Mouse (Mus musculus) hindbrain, embryonic 13.5 days (tissue): ENCODE data around the gene Rtn4r. TPM values are rescaled to one million over a fixed set of nuclear protein-coding genes. Genes with fewer than 3 reads are reported as not detected.

Source experiments
- ATAC-seq: fragments of 200-750 bp; cut with Nextera tagmentation; 2 replicates; pipeline ENCODE4 v1.8.0; 2017; ENCODE audit warnings: moderate TSS enrichment; ENCODE audit not compliant: low FRiP score
- H3K27ac ChIP-seq: fragments of 300-500 bp; sonication (generic); 2 replicates; pipeline ENCODE4 v1.5.1; 2015; ENCODE audit warnings: inconsistent platforms, mild to moderate bottlenecking, moderate library complexity
- H3K27me3 ChIP-seq: fragments of 300-500 bp; sonication (generic); 2 replicates; pipeline ENCODE4 v1.6.1; 2015; ENCODE audit warnings: mild to moderate bottlenecking, inconsistent platforms
- H3K36me3 ChIP-seq: fragments of 300-500 bp; sonication (generic); 2 replicates; pipeline ENCODE4 v1.6.1; 2015; ENCODE audit warnings: mild to moderate bottlenecking, inconsistent platforms
- H3K4me1 ChIP-seq: fragments of 300-500 bp; sonication (generic); replicated peaks from 2 replicates; pipeline ENCODE4 v1.6.1; 2015; ENCODE audit warnings: inconsistent platforms
- H3K4me2 ChIP-seq: fragments of 300-500 bp; sonication (generic); 2 replicates; pipeline ENCODE4 v1.6.1; 2015; ENCODE audit warnings: inconsistent platforms, mild to moderate bottlenecking, moderate library complexity
- H3K4me3 ChIP-seq: fragments of 300-500 bp; sonication (generic); 2 replicates; pipeline ENCODE4 v1.5.1; 2015; ENCODE audit warnings: mild to moderate bottlenecking, inconsistent platforms
- H3K9ac ChIP-seq: fragments of 300-500 bp; sonication (generic); 2 replicates; pipeline ENCODE4 v1.6.1; 2015; ENCODE audit warnings: mild to moderate bottlenecking, inconsistent platforms
- H3K9me3 ChIP-seq: fragments of 300-500 bp; sonication (generic); 2 replicates; pipeline ENCODE4 v1.6.1; 2016; ENCODE audit warnings: inconsistent platforms
- WGBS: fragments of 180-500 bp; shearing (Covaris S2); methylation state at CpG from one replicate; pipeline ENCODE4 v1.1.7; 2015; 5-methylcytosine and 5-hydroxymethylcytosine counted together
- polyA plus RNA-seq: library from polyadenylated mRNA; unstranded; fragments of >200 nt; fragmentation: Nextera tagmentation; extraction: Ambion mirVana; gene quantifications from 2 replicates; pipeline ENCODE4 v1.2.1, GENCODE M21; 2015

Rtn4r gene
- polyA plus RNA-seq, 1 experiment from 2014 or later: 14.0 TPM

DNA sequence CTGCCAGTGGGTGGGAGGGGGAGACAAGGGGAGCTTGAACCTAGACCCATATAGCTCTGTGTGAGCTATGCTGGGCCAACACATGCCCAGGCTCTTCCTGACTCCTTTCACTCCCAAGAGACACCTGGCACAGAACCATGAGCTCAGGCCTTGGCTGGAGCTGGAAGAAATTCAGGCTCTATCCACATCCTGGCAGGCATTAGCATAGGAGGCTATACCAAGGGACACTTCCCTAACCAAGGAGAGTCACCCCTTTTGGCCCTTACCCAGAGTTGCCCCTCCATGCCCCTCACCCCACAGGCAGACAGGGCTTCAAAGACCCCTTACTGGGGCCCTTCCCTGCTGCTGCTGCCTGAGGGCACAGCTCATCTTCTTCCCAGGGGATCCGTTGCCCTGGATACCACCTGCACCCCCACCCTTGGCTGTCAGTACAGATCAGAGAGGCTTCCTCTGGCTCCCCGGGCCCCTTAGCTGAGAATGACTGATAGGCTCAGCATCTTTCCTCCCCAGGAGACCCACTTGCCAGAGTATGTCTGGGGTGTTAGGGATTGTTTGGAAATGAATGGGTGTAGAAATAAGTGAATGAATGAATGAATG is 37.3 kb downstream of the Rtn4r start:
- no peaks in the 10 kb centered on the region for H3K9me3 ChIP-seq
- H3K27me3 ChIP-seq: 0 out of 2 replicates have a peak, but pooled peaks cover 2% of the 10 kb centered on the region
- peak; percentile 41 for ATAC-seq
- no peaks in the 10 kb centered on the region for H3K36me3 ChIP-seq
- H3K4me2 ChIP-seq: no peak overlapping the region
- H3K4me1 ChIP-seq: peaks cover 59% of the 10 kb centered on the region
- H3K4me3 ChIP-seq: no peak overlapping the region
- WGBS: 24% methylated on average over 2 of the region's 2 CpGs
- no peak overlapping the region for H3K9ac ChIP-seq
- H3K27ac ChIP-seq: no peak overlapping the region

DNA sequence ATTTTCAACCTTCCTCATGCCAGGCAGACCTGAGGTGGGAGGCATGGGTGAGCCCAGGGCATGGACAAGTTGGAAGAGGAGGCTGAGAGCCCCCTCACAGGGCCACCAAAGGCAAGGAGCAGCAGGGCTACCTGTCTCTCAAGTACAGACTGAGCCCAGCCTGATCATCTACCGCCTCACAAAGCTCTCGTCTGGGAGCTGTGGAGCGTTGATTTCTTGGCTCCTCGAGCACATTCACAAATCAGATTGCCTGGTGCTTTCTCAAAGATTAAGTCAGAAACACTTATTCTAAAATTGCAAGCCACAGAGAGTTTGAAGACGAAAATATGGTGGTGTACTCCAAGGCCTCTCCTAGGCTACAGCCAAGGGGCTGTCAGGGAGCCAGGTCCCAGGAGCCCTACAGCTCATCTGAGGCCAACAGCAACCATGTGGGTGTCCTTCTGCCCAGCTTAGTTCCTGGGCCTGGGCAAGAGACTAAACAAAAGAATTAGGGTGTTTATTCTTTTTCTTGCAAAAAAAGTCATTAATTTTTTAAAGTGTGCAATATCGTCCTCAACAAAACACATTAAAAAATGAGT is 39.3 kb downstream of the Rtn4r start:
- no peak overlapping the region for H3K4me3 ChIP-seq
- WGBS: 67% methylated on average over 6 of the region's 6 CpGs
- H3K36me3 ChIP-seq: no peaks in the 10 kb centered on the region
- 0 out of 2 replicates have a peak overlapping the region, but pooled peaks have one; percentile 15 for H3K9ac ChIP-seq
- no peak for ATAC-seq
- peak overlapping the region; percentile 5; the same call in 1 of the 2 replicates for H3K27ac ChIP-seq
- no peaks in the 10 kb centered on the region for H3K9me3 ChIP-seq
- peaks cover 42% of the 10 kb centered on the region for H3K4me1 ChIP-seq
- 0 out of 2 replicates have a peak, but pooled peaks cover 2% of the 10 kb centered on the region for H3K27me3 ChIP-seq
- no peak overlapping the region for H3K4me2 ChIP-seq

DNA sequence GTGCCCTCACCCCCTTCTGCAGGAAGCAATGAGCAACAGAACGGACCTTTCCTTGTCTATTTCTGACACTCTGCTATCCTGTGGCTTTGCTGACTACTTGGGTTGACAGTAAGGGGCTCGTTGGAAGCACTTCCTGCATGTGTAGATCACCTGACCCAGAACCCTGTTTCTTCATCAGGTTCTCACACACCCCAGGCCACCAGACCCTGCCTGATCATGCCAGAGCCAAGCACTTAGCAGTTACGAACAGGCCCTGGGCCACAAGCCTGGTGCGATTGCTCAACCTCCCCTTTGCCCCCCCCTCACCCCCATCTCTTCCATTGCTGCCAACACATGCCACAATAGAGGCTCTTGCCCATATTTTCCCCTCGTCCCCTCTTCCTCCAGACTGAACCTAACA is 41.7 kb downstream of the Rtn4r start:
- H3K27me3 ChIP-seq: 0 out of 2 replicates have a peak, but pooled peaks cover 6% of the 10 kb centered on the region
- H3K4me3 ChIP-seq: no peak overlapping the region
- H3K4me2 ChIP-seq: no peak overlapping the region
- no peaks in the 10 kb centered on the region for H3K9me3 ChIP-seq
- H3K36me3 ChIP-seq: no peaks in the 10 kb centered on the region
- 88% methylated on average over 5 of the region's 5 CpGs for WGBS
- H3K27ac ChIP-seq: no peak overlapping the region
- no peak overlapping the region for H3K9ac ChIP-seq
- H3K4me1 ChIP-seq: peaks cover 34% of the 10 kb centered on the region
- no peak for ATAC-seq

- WGBS: 91% methylated on average over 3 of the region's 3 CpGs
- H3K9ac ChIP-seq: no peak overlapping the region
- no peak overlapping the region for H3K4me2 ChIP-seq
- no peaks in the 10 kb centered on the region for H3K9me3 ChIP-seq
- no peak overlapping the region for H3K4me3 ChIP-seq
- no peaks in the 10 kb centered on the region for H3K36me3 ChIP-seq
- ATAC-seq: no peak
- 0 out of 2 replicates have a peak, but pooled peaks cover 7% of the 10 kb centered on the region for H3K27me3 ChIP-seq
- H3K4me1 ChIP-seq: peaks cover 27% of the 10 kb centered on the region
- no peak overlapping the region for H3K27ac ChIP-seq
Measured at GRCm38 (mm10) chr16:18169776-18170175, 42.3 kb downstream of the Rtn4r start.

DNA sequence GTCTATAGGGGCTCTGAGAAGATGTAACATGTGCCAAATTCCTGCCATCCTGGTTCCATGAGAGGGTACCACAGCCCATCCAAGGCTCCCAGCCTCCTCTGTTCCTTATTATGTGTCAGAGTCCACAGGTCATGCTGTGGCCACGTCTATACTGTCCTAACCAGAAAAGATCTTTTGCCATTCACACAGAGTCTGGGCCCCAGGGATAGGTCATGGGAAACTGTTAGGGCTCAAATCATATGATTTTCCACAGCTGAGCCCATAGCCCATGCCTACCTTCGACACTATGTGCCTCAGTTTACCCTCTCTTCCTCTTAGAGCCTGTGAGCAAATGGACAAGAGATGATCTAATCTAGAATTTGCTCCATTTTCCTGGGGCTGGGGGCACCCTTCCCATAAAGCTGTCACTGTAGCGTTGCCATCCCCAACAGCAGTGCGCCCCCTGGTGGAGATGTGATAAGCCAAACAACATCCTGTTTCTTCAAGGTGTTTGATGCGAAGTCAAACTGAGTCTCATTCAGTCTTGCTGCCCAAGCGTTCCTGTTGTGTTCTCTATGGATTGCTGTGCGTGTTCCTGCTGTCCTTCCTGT is 44.9 kb downstream of the Rtn4r start:
- H3K36me3 ChIP-seq: no peaks in the 10 kb centered on the region
- H3K9ac ChIP-seq: no peak overlapping the region
- no peak overlapping the region for H3K4me2 ChIP-seq
- WGBS: 12% methylated on average over 7 of the region's 7 CpGs
- no peaks in the 10 kb centered on the region for H3K9me3 ChIP-seq
- H3K4me3 ChIP-seq: no peak overlapping the region
- no peak overlapping the region for H3K27ac ChIP-seq
- peaks cover 11% of the 10 kb centered on the region for H3K4me1 ChIP-seq
- peak; percentile 29; the same call in 1 of the 2 replicates for ATAC-seq
- 0 out of 2 replicates have a peak, but pooled peaks cover 11% of the 10 kb centered on the region for H3K27me3 ChIP-seq

DNA sequence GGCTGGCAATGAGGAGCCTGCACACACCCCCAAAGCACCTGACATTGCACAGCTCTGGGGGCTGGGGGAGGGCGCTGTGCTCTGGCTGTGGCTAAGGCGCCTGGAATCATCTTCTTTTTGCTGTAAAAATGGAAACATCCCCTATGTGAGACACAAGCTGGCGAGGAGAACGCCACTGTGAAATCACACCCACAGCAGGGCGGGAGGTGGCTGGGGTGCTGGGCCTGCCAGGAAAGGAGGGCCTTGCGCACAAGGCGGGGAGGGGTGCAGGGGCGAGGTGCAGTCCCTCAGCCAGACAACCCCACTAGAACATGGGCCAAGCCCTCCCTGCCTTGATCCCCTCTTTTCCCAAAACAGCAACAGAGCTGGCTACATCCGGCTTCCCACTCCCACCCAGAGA is 45.8 kb downstream of the Rtn4r start:
- Histone ChIP-seq H3K27me3 (0 out of 2 replicates have a peak, but pooled peaks cover 11% of the 10 kb centered on the region), H3K4me1 (peaks cover 11% of the 10 kb centered on the region), H3K9ac (peak overlapping the region; percentile 35; the same call in 1 of the 2 replicates), H3K4me2 (no peak overlapping the region), H3K27ac (no peak overlapping the region), H3K9me3 (no peaks in the 10 kb centered on the region), H3K4me3 (no peak overlapping the region), H3K36me3 (no peaks in the 10 kb centered on the region)
- ATAC-seq: 0 out of 2 replicates have a peak, but pooled peaks have one; percentile 16
- WGBS: 78% methylated on average over 9 of the region's 9 CpGs

- H3K4me3 ChIP-seq: no peak overlapping the region
- H3K9me3 ChIP-seq: no peaks in the 10 kb centered on the region
Measured at GRCm38 (mm10) chr16:18173788-18174187, 46.3 kb downstream of the Rtn4r start.

GRCm38 (mm10) chr16:18175817-18176541 is 48.5 kb downstream of the Rtn4r start:
- Histone ChIP-seq H3K36me3 (no peaks in the 10 kb centered on the region), H3K27ac (no peak overlapping the region), H3K4me2 (no peak overlapping the region), H3K9ac (no peak overlapping the region), H3K4me1 (peaks cover 12% of the 10 kb centered on the region), H3K27me3 (0 out of 2 replicates have a peak, but pooled peaks cover 9% of the 10 kb centered on the region), H3K9me3 (no peaks in the 10 kb centered on the region), H3K4me3 (no peak overlapping the region)
- no peak for ATAC-seq
- 63% methylated on average over 6 of the region's 6 CpGs for WGBS

More at GRCm38 (mm10) chr16:18173788-18174187, 46.3 kb downstream of the Rtn4r start:
- ATAC-seq: no peak
- WGBS: 65% methylated on average over 11 of the region's 11 CpGs
- H3K4me2 ChIP-seq: no peak overlapping the region
- H3K27me3 ChIP-seq: 0 out of 2 replicates have a peak, but pooled peaks cover 11% of the 10 kb centered on the region
- no peaks in the 10 kb centered on the region for H3K36me3 ChIP-seq
- H3K4me1 ChIP-seq: peaks cover 11% of the 10 kb centered on the region
- peak overlapping the region; percentile 35; the same call in 1 of the 2 replicates for H3K9ac ChIP-seq
- H3K27ac ChIP-seq: no peak overlapping the region

- ATAC-seq: no peak
Measured at GRCm38 (mm10) chr16:18176758-18177157, 49.3 kb downstream of the Rtn4r start.

DNA sequence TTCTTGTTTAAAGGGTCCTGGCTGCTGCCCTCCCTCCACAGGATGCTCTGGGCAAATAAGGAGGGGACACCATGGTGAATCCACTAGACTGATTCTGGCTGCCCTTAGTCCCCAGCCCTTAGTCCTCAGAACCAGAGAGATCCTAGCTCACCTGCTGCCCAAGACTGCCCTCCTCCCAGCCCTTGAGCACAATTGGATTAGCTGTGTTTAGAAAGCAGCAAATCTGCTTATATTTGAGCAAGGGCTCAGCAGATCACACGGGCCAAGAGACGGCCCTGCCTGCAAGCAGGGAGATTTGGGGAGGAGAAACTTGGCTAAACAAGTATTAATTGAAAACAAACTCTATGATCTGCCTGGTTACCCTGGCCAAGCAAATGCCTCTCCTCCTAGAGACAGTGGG is 52.1 kb downstream of the Rtn4r start:
- H3K27ac ChIP-seq: no peak overlapping the region
- H3K36me3 ChIP-seq: no peaks in the 10 kb centered on the region
- 0 out of 2 replicates have a peak, but pooled peaks cover 5% of the 10 kb centered on the region for H3K27me3 ChIP-seq
- H3K4me3 ChIP-seq: no peak overlapping the region
- no peak overlapping the region for H3K4me2 ChIP-seq
- ATAC-seq: no peak
- H3K4me1 ChIP-seq: peaks cover 14% of the 10 kb centered on the region
- H3K9me3 ChIP-seq: no peaks in the 10 kb centered on the region
- WGBS: 45% methylated on average over 2 of the region's 2 CpGs
- H3K9ac ChIP-seq: no peak overlapping the region

More at GRCm38 (mm10) chr16:18176758-18177157, 49.3 kb downstream of the Rtn4r start:
- H3K9me3 ChIP-seq: no peaks in the 10 kb centered on the region
- no peak overlapping the region for H3K4me2 ChIP-seq
- 0 out of 2 replicates have a peak, but pooled peaks cover 9% of the 10 kb centered on the region for H3K27me3 ChIP-seq
- H3K4me1 ChIP-seq: peaks cover 19% of the 10 kb centered on the region
- WGBS: 89% methylated on average over 4 of the region's 4 CpGs
- H3K9ac ChIP-seq: no peak overlapping the region
- H3K27ac ChIP-seq: no peak overlapping the region
- no peak overlapping the region for H3K4me3 ChIP-seq
- no peaks in the 10 kb centered on the region for H3K36me3 ChIP-seq

DNA sequence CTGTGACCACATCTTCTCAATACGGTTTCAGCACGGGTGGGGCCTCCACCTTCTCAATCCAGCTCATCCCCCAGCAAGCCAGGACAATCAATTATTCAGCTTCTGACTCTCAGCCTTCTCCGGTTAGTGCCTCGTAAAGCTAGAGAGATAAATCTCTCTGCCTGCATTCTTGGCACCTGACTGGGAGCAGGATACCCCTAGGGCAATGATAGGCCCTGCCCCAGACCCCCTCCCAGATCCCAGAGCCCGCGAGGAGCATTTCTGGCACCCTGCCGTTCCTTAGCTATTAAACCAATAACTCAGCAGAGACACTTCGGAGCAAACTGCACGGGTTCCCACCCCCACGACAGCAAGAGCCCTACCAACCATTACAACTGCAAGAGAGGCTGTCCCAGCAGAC is 54.0 kb downstream of the Rtn4r start:
- no peak overlapping the region for H3K27ac ChIP-seq
- no peak overlapping the region for H3K4me2 ChIP-seq
- no peaks in the 10 kb centered on the region for H3K27me3 ChIP-seq
- H3K4me1 ChIP-seq: peaks cover 22% of the 10 kb centered on the region
- H3K36me3 ChIP-seq: no peaks in the 10 kb centered on the region
- H3K9ac ChIP-seq: no peak overlapping the region
- ATAC-seq: no peak
- H3K4me3 ChIP-seq: no peak overlapping the region
- H3K9me3 ChIP-seq: no peaks in the 10 kb centered on the region
- 44% methylated on average over 10 of the region's 10 CpGs for WGBS

GRCm38 (mm10) chr16:18182766-18183165 is 55.3 kb downstream of the Rtn4r start:
- Histone ChIP-seq H3K4me3 (no peak overlapping the region), H3K9me3 (no peaks in the 10 kb centered on the region), H3K27ac (no peak overlapping the region), H3K4me2 (no peak overlapping the region), H3K36me3 (no peaks in the 10 kb centered on the region), H3K27me3 (no peaks in the 10 kb centered on the region), H3K4me1 (peaks cover 22% of the 10 kb centered on the region), H3K9ac (no peak overlapping the region)
- no peak for ATAC-seq
- 86% methylated on average over 8 of the region's 8 CpGs for WGBS
